Mouse (Mus musculus) embryonic facial prominence, embryonic 14.5 days (tissue): ENCODE data around the gene Epha6. TPM values are rescaled to one million over a fixed set of nuclear protein-coding genes. Genes with fewer than 3 reads are reported as not detected.

Experiments used
- ATAC-seq: fragments of 200-750 bp; cut with Nextera tagmentation; 2 replicates; pipeline ENCODE4 v1.8.0; 2017; ENCODE audit warnings: low read depth, moderate number of reproducible peaks, moderate TSS enrichment
- DNase-seq: peaks from one replicate; pipeline ENCODE4 v3.0.0-alpha.2; 2015; ENCODE audit warnings: low spot score
- H3K27ac ChIP-seq: fragments of 300-500 bp; sonication (generic); replicated peaks from 2 replicates; pipeline ENCODE4 v1.5.1; 2014; ENCODE audit warnings: low read depth, mild to moderate bottlenecking, low read length, moderate library complexity
- H3K27me3 ChIP-seq: fragments of 300-500 bp; sonication (generic); replicated peaks from 2 replicates; pipeline ENCODE4 v1.6.1; 2014; ENCODE audit warnings: low read length; ENCODE audit not compliant: control insufficient read depth, insufficient read depth
- H3K36me3 ChIP-seq: fragments of 300-500 bp; sonication (generic); 2 replicates; pipeline ENCODE4 v1.6.1; 2014; ENCODE audit warnings: low read length, mixed read lengths; ENCODE audit not compliant: control insufficient read depth, insufficient read depth
- H3K4me1 ChIP-seq: fragments of 300-500 bp; sonication (generic); 2 replicates; pipeline ENCODE4 v1.6.1; 2014; ENCODE audit warnings: antibody characterized with exemption, low read length; ENCODE audit not compliant: control insufficient read depth, insufficient read depth
- H3K4me2 ChIP-seq: fragments of 300-500 bp; sonication (generic); 2 replicates; pipeline ENCODE4 v1.6.1; 2014; ENCODE audit warnings: low read depth, mild to moderate bottlenecking, low read length, moderate library complexity, mixed read lengths
- H3K4me3 ChIP-seq: fragments of 300-500 bp; sonication (generic); 2 replicates; pipeline ENCODE4 v1.5.1; 2014; ENCODE audit warnings: low read depth, mild to moderate bottlenecking, low read length
- H3K9ac ChIP-seq: fragments of 300-500 bp; sonication (generic); 2 replicates; pipeline ENCODE4 v1.6.1; 2014; ENCODE audit warnings: low read depth, mild to moderate bottlenecking, low read length, moderate library complexity, mixed read lengths
- H3K9me3 ChIP-seq: fragments of 300-500 bp; sonication (generic); 2 replicates; pipeline ENCODE4 v1.6.1; 2016; ENCODE audit warnings: low read length; ENCODE audit not compliant: control insufficient read depth
- WGBS: fragments of 180-500 bp; shearing (Covaris S2); extraction: QIAGEN DNeasy Blood & Tissue Kit; methylation state at CpG from one replicate; pipeline ENCODE4 v1.1.7; 2014; 5-methylcytosine and 5-hydroxymethylcytosine counted together
- polyA plus RNA-seq: library from polyadenylated mRNA; unstranded; fragments of >200 nt; fragmentation: Nextera tagmentation; extraction: Ambion mirVana; gene quantifications from 2 replicates; pipeline ENCODE4 v1.2.1, GENCODE M21; 2014

Gene Epha6
- 0.79 and 0.92 TPM in 2 replicates for polyA plus RNA-seq

DNA sequence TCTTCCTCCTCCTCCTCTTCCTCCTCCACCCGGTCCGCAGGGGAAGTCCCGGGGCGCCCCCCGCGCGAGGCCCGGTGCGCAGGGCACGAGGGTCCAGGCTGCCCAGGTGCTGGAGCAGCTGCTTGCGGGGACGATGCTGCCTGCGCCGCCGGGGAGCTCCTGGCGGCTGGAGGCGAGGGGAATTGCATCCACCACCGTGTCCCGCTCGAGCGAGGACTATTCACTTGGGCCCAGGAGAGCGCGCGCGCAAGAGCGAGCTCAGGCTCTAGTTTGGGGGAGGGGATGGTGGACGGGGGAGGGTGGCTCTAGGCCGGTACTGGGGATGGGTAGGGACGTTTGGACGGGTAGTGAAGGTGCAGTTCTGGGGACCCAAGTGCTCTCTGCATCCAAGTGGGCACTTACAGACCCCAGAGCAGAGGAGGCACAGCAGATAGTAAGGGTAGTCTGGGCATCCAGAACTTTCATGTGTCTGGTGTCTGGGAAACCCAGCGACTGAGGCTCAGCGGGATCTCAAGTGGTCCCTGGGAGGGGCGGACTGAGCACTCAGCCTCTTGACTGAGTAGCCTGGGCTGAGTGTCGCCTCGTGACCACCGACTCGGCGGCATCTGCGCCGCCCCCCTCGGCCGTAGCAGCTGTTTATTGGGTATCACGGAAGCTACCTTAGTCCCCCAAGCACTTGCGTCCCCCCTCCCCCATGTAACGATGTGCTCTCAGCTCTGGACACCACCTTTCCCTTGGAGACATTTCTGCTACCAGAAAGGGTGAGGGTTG, at the start of gene Epha6:
TSS of gene Epha6 (minus strand) at position 471 of the 771 bp plus-strand sequence.
- 1% methylated on average over 25 of the region's 45 CpGs for WGBS
- Histone ChIP-seq H3K27me3 (peaks cover 35% of the 10 kb centered on the region), H3K4me3 (peak within 1 kb of the TSS; percentile 45), H3K9ac (peak within 1 kb of the TSS; percentile 56), H3K9me3 (no peaks in the 10 kb centered on the region), H3K27ac (no peak within 1 kb of the TSS), H3K36me3 (no peaks in the 10 kb centered on the region), H3K4me1 (0 out of 2 replicates have a peak, but pooled peaks cover 3% of the 10 kb centered on the region), H3K4me2 (peak within 1 kb of the TSS; percentile 91)
- DNase-seq (peak; percentile 53), ATAC-seq (peak; percentile 82)

DNA sequence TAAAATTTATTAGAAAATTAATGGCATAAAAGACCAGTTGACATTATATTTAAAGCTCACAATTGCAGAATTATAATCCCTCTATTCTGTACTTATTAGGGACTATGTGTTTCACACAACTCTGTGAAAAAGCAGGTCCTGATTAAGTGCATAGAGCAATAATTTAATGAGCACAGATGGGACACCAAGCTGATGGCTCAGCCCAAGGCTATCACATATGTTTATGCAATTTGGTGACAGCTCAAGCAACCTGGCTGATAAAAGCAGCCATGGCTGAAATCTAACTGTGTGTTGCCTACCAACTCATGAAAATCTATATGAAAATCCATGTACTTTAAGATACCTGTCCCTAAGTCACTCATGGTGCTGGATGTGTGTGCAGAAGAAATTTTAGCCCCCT, 46.4 kb upstream of the Epha6 start:
- H3K9ac ChIP-seq, result no peak overlapping the region
- no peak for ATAC-seq
- H3K36me3 ChIP-seq, result no peaks in the 10 kb centered on the region

DNA sequence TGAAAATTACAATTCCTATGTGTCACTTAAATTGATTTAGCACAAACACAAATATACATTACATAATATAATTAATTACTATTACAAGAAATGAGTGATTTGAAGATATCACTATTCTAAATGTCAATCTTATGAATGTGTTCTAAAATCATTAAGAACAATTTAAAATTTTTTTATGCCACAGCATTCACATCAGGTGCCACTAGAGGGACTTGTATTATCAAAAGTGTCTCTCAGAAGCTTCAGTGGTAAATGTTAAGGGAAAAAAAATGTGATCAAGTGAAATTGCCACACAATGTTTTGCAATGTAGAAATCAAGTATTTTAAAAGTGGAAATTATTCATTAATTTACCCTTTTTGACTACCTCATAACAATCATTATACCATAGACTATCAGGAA, 22.8 kb upstream of the Epha6 start:
- no peak for ATAC-seq
- Histone ChIP-seq H3K4me3 (no peak overlapping the region), H3K36me3 (no peaks in the 10 kb centered on the region), H3K9ac (no peak overlapping the region), H3K4me2 (no peak overlapping the region), H3K9me3 (no peaks in the 10 kb centered on the region), H3K27me3 (no peaks in the 10 kb centered on the region), H3K27ac (no peak overlapping the region), H3K4me1 (no peaks in the 10 kb centered on the region)
- no peak for DNase-seq

More for the DNA sequence above, 46.4 kb upstream of the Epha6 start:
- DNase-seq, result no peak
- Histone ChIP-seq H3K4me3 (no peak overlapping the region), H3K4me2 (no peak overlapping the region), H3K27ac (no peak overlapping the region), H3K4me1 (no peaks in the 10 kb centered on the region), H3K27me3 (no peaks in the 10 kb centered on the region), H3K9me3 (no peaks in the 10 kb centered on the region)

DNA sequence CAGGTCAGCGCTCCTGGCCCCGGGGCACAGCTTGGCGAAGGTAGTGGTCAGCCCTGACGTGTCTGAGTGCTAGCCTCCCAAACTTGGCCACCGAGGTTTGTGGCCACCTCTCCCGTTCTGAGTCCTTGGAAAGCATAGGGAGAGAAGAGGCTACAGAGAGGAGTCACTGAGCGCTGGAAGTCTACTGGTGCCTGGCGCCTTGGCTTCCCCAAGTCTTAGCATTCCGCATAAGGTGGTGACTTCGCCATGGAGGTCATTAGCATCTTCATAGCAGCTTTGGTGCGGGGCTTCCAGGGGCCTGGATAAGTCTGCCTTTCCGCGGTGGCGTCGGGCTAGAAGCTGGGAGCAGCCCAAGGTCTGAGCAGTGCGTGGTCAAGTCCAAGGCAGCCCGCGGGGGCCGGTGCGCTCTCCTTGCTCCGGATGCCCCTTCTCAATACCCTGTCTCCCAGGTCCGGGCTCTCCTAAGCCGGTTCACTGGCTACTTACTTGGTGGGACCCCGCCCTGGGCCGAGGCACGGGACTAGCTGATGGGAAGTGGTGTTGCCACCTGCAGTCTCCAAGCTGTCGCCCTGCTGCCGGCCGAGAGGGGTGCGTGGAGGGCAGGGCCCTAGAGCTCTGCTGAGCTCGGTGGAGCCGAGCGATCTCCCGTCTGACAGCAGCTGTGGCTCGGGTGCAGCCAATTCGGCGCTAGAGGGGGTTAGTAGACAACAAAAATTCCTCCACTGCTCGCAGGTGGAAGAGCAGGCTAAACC, 677 bp upstream of the Epha6 start:
- Histone ChIP-seq H3K9ac (no peak overlapping the region), H3K36me3 (no peaks in the 10 kb centered on the region), H3K27ac (no peak overlapping the region), H3K27me3 (peaks cover 35% of the 10 kb centered on the region), H3K4me1 (0 out of 2 replicates have a peak, but pooled peaks cover 3% of the 10 kb centered on the region), H3K4me2 (peak overlapping the region; percentile 91), H3K4me3 (peak overlapping the region; percentile 45), H3K9me3 (no peaks in the 10 kb centered on the region)
- WGBS, result 1% methylated on average over 35 of the region's 38 CpGs
- DNase-seq, result peak; percentile 84
- peak; percentile 90 for ATAC-seq

DNA sequence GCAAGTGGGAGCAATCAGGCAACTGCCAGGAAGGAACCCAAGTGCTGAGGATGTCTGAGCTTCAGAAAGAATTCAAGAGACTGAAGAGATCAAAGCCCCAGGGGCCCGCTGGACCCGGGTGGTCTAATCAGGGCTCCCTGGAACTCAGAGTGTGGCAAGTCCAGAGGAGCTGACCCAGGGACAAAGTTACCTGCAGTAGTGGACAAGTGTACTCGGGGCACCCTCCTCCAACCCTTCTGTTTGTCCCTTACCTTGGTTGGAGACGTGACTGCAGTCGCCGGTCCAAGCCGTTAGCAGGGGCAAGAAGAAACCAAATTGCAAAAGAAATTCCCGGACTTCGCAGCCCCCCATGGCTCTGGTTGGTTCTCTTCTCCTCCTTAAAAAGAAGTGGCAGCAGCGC, 718 bp downstream of the Epha6 start:
- H3K27ac ChIP-seq, result no peak overlapping the region
- peak overlapping the region; percentile 45 for H3K4me3 ChIP-seq
- H3K36me3 ChIP-seq, result no peaks in the 10 kb centered on the region
- ATAC-seq, result no peak
- H3K27me3 ChIP-seq, result peaks cover 35% of the 10 kb centered on the region
- H3K9ac ChIP-seq, result peak overlapping the region; percentile 56
- H3K4me1 ChIP-seq, result 0 out of 2 replicates have a peak, but pooled peaks cover 3% of the 10 kb centered on the region
- H3K4me2 ChIP-seq, result peak overlapping the region; percentile 91
- DNase-seq, result no peak
- H3K9me3 ChIP-seq, result no peaks in the 10 kb centered on the region
- 3% methylated on average over 9 of the region's 10 CpGs for WGBS

DNA sequence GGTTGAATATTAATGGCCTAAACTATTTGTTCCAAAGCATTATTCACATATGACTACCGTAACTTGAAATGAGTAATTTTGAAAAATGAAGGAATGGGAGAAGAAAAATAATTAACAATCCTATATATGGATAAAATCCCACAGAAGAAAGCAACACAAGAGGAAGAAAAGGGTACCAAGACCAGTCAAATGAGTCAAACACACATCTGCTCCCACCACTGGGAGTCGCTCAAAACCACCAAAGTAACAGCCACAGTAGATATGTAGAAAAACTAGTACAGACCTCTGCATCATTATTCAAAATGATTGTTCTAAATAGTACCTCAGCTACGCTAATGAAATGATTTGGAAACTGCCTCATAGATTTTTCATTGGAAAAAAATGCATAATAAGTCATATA, 20.0 kb downstream of the Epha6 start:
- DNase-seq (no peak), ATAC-seq (no peak)
- no peaks in the 10 kb centered on the region for H3K4me1 ChIP-seq
- no peak overlapping the region for H3K4me3 ChIP-seq
- H3K36me3 ChIP-seq, result no peaks in the 10 kb centered on the region
- no peaks in the 10 kb centered on the region for H3K9me3 ChIP-seq
- no peak overlapping the region for H3K27ac ChIP-seq
- H3K27me3 ChIP-seq, result no peaks in the 10 kb centered on the region
- no peak overlapping the region for H3K9ac ChIP-seq
- H3K4me2 ChIP-seq, result no peak overlapping the region
- WGBS, result 86% methylated on average over 3 of the region's 3 CpGs

DNA sequence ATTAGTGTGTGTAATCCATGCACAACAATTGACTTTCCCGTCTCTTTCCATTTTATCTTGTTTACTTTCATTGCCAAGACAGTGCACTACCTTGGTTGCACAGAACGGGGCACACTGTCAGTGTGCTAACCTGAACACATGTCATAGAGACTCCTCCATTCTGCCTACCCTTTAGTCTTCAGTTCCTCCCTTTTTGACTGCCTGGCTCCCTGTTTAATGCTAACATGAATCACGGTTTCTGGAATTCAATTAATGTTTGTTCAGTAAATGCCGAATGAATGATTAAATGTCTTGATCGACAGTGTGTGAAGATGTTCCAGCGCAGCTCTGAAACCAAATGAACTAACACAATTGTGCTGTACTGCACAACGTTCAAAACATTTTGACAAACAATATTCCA, 20.6 kb downstream of the Epha6 start:
- no peak overlapping the region for H3K27ac ChIP-seq
- ATAC-seq, result no peak
- WGBS, result 79% methylated on average over 7 of the region's 7 CpGs
- no peak for DNase-seq
- no peak overlapping the region for H3K9ac ChIP-seq
- no peak overlapping the region for H3K4me3 ChIP-seq
- no peaks in the 10 kb centered on the region for H3K4me1 ChIP-seq
- no peak overlapping the region for H3K4me2 ChIP-seq
- H3K27me3 ChIP-seq, result no peaks in the 10 kb centered on the region
- H3K9me3 ChIP-seq, result no peaks in the 10 kb centered on the region
- H3K36me3 ChIP-seq, result no peaks in the 10 kb centered on the region

DNA sequence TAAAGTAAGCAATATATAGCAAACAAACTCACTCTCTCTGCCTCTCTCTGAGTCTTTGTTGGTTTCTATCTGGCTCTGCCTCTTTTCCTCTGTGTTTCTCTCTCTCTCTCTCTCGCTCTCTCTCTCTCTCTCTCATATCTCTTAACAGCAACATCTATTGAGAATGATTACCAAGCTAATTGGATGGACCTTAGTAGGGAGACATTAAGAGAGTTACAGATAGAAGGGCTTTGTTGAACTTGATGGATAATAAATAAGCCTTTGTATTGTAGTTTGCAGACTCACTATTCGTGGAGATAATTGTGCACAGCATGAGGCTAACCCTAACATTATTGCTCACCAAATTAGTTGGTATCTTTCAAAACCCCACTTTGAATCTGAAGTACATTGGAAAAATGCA, 34.8 kb downstream of the Epha6 start:
- no peak for ATAC-seq

More for the DNA sequence above, 34.8 kb downstream of the Epha6 start:
- Histone ChIP-seq H3K4me3 (no peak overlapping the region), H3K9me3 (no peaks in the 10 kb centered on the region), H3K9ac (no peak overlapping the region), H3K36me3 (no peaks in the 10 kb centered on the region), H3K27ac (no peak overlapping the region), H3K27me3 (no peaks in the 10 kb centered on the region), H3K4me2 (no peak overlapping the region), H3K4me1 (no peaks in the 10 kb centered on the region)
- 52% methylated on average over 2 of the region's 2 CpGs for WGBS
- no peak for DNase-seq
